18 mouse cellular contexts compared by ENCODE assay signal in the genomic region with DNA sequence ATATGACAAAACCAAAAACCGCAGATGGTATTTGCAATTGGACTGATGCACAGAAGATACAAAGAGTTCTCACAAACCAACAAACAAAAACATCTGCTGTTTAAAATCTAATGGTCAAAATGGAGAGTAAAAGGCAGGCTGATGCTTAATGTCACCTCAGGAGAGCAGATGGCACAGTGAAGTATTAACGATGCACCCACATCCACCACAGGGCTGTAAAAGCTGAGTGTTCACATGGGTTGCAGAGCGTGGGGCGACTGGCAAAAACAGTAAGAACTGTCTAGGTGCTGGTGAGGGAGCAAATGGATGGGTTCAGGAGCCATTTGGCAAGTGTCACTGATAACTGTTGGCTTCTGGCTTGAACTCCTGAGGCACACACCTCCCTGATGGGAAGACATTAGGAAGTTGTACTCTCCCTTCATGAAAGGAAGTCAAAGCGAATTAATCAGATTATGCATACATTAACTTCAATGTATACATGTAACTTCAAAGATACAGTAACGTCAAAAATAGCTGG. TPM values are rescaled to one million over a fixed set of nuclear protein-coding genes. Genes with fewer than 3 reads are reported as not detected.
DNase-seq lines count a peak whose midpoint lies in the region; ATAC-seq and TF ChIP-seq lines count a peak whose summit lies in the region.
"Had no signal": no experiment of that assay in that cellular context is flagged by ENCODE, and none has a peak within 500 bp of the region (broad histone marks: within the 10 kb centered on the region; RNA-seq: fewer than 3 reads in every experiment).

No protein-coding gene starts in this region.

- peaks cover 20% of the 10 kb centered on the region for H3K36me3 ChIP-seq in forebrain, embryonic 10.5 days (replicated peaks)
- H3K36me3 ChIP-seq in forebrain, embryonic 16.5 days (ENCODE audit: control insufficient read depth, insufficient read depth): no peaks in the 10 kb centered on the region
- H3K36me3 ChIP-seq in neural tube, embryonic 12.5 days: no peaks in the 10 kb centered on the region
- H3K36me3 ChIP-seq in neural tube, embryonic 15.5 days: no peaks in the 10 kb centered on the region

- H3K4me3 ChIP-seq in forebrain, embryonic 10.5 days: 0 out of 2 replicates have a peak overlapping the region, but pooled peaks have one; percentile 92
- H3K4me3 ChIP-seq in forebrain, embryonic 16.5 days (replicated peaks; ENCODE audit: low read length): no peak overlapping the region
- H3K4me3 ChIP-seq in layer of hippocampus, adult 2 months: peak overlapping the region; percentile 83
- no peak overlapping the region for H3K4me3 ChIP-seq in neural tube, embryonic 12.5 days
- no peak overlapping the region for H3K4me3 ChIP-seq in neural tube, embryonic 15.5 days (replicated peaks)
- H3K4me3 ChIP-seq: lung, embryonic 15.5 days had no signal

- no peak for ATAC-seq in forebrain, embryonic 16.5 days
- no peak for ATAC-seq in neural tube, embryonic 12.5 days (ENCODE audit: low FRiP score, low read depth)
- no peak for ATAC-seq in neural tube, embryonic 15.5 days (ENCODE audit: low FRiP score)

- TF ChIP-seq CTCF in layer of hippocampus, adult 2 months (conservative IDR thresholded peaks at IDR 0.05): no peak

- H3K9me3 ChIP-seq in forebrain, embryonic 10.5 days: no peaks in the 10 kb centered on the region
- no peaks in the 10 kb centered on the region for H3K9me3 ChIP-seq in forebrain, embryonic 16.5 days (ENCODE audit: control insufficient read depth, low read length)
- no peaks in the 10 kb centered on the region for H3K9me3 ChIP-seq in neural tube, embryonic 12.5 days
- H3K9me3 ChIP-seq in neural tube, embryonic 15.5 days (replicated peaks): no peaks in the 10 kb centered on the region
- H3K9me3 ChIP-seq: lung, embryonic 15.5 days had no signal

- no peak overlapping the region for H3K27ac ChIP-seq in forebrain, embryonic 10.5 days
- H3K27ac ChIP-seq in forebrain, embryonic 16.5 days (ENCODE audit: low read length): no peak overlapping the region
- peak overlapping the region; percentile 94 for H3K27ac ChIP-seq in layer of hippocampus, adult 2 months
- H3K27ac ChIP-seq in neural tube, embryonic 12.5 days: no peak overlapping the region
- H3K27ac ChIP-seq in neural tube, embryonic 15.5 days (replicated peaks): no peak overlapping the region
- H3K27ac ChIP-seq: lung, embryonic 15.5 days; macrophage had no signal

- H3K4me2 ChIP-seq in forebrain, embryonic 16.5 days (ENCODE audit: low read length): no peak overlapping the region; the same call in 1 of the 2 replicates
- H3K4me2 ChIP-seq in neural tube, embryonic 12.5 days (replicated peaks): peak overlapping the region; percentile 93
- H3K4me2 ChIP-seq in neural tube, embryonic 15.5 days: peak overlapping the region; percentile 88
- H3K4me2 ChIP-seq: midbrain, embryonic 11.5 days had no signal

- 96% methylated on average over 6 of the region's 6 CpGs for WGBS in forebrain, embryonic 10.5 days
- WGBS in forebrain, embryonic 16.5 days: 80% methylated on average over 6 of the region's 6 CpGs
- WGBS in neural tube, embryonic 12.5 days: 79% methylated on average over 6 of the region's 6 CpGs
- 65% methylated on average over 6 of the region's 6 CpGs for WGBS in neural tube, embryonic 15.5 days

- no peak overlapping the region for H3K9ac ChIP-seq in forebrain, embryonic 16.5 days (replicated peaks; ENCODE audit: low read depth, low read length)
- no peak overlapping the region for H3K9ac ChIP-seq in neural tube, embryonic 12.5 days
- no peak overlapping the region for H3K9ac ChIP-seq in neural tube, embryonic 15.5 days (replicated peaks)
- H3K9ac ChIP-seq: lung, embryonic 15.5 days had no signal

- peaks cover 32% of the 10 kb centered on the region for H3K4me1 ChIP-seq in forebrain, embryonic 10.5 days
- peaks cover 33% of the 10 kb centered on the region for H3K4me1 ChIP-seq in forebrain, embryonic 16.5 days (replicated peaks; ENCODE audit: control insufficient read depth, insufficient read depth, low read length)
- peaks cover 18% of the 10 kb centered on the region for H3K4me1 ChIP-seq in neural tube, embryonic 12.5 days
- peaks cover 37% of the 10 kb centered on the region for H3K4me1 ChIP-seq in neural tube, embryonic 15.5 days

- no peak for DNase-seq in forebrain, embryonic 10.5 days (ENCODE audit: extremely low spot score, low spot score)
- no peak for DNase-seq in layer of hippocampus, adult 2 months (ENCODE audit: low spot score in 2 of 2)
- no peak for DNase-seq in layer of hippocampus, postnatal 10 days (ENCODE audit: low spot score in 2 of 2)
- DNase-seq in neural tube, embryonic 10.5 days (ENCODE audit: extremely low spot score, low spot score): no peak
- no peak for DNase-seq in retina, postnatal 1 day
- DNase-seq: adrenal gland, postnatal 10 days; cerebellum, adult 8-10 months; gastrocnemius, postnatal 25 days; kidney, adult 2 months; kidney, postnatal 14 days; right cerebral cortex, postnatal 4 days; thymus, postnatal 14 days had no signal

- no peaks in the 10 kb centered on the region for H3K27me3 ChIP-seq in forebrain, embryonic 10.5 days (ENCODE audit: poor library complexity, severe bottlenecking)
- H3K27me3 ChIP-seq in forebrain, embryonic 16.5 days (replicated peaks; ENCODE audit: control insufficient read depth, insufficient read depth, low read length): no peaks in the 10 kb centered on the region
- no peaks in the 10 kb centered on the region for H3K27me3 ChIP-seq in neural tube, embryonic 12.5 days (replicated peaks)
- H3K27me3 ChIP-seq in neural tube, embryonic 15.5 days (replicated peaks): no peaks in the 10 kb centered on the region
- H3K27me3 ChIP-seq: lung, embryonic 15.5 days had no signal

RNA-seq across cellular contexts. Expression of gene Nsmce3, which starts 3.2 kb away (rescaled TPM):
- polyA plus RNA-seq in forebrain, embryonic 10.5 days (2016; fragmentation: Nextera tagmentation; extraction: Ambion mirVana): 10.5 TPM in 2 replicates
- 9.5 and 9.9 TPM in 2 replicates for polyA plus RNA-seq in forebrain, embryonic 16.5 days (2015; fragmentation: Nextera tagmentation; extraction: Ambion mirVana)
- 10 to 100 TPM; 16.8 to 19.0 TPM for total RNA-seq in layer of hippocampus, adult 2 months (2021)
- 10 to 100 TPM; 19.0 to 19.6 TPM for total RNA-seq in layer of hippocampus, postnatal 10 days (2021)
- 9.9 and 10.3 TPM in 2 replicates for polyA plus RNA-seq in neural tube, embryonic 12.5 days (2016; fragmentation: Nextera tagmentation; extraction: Ambion mirVana)
- 10.0 and 10.9 TPM in 2 replicates for polyA plus RNA-seq in neural tube, embryonic 15.5 days (2015; fragmentation: Nextera tagmentation; extraction: Ambion mirVana)

Comparison
In these comparisons a context has a peak if more than half of its experiments do, and no peak if none do; other contexts are left out.
1. H3K4me3 ChIP-seq: peak in forebrain, embryonic 10.5 days (single experiment) and layer of hippocampus, adult 2 months (single experiment); none in forebrain, embryonic 16.5 days (single experiment), neural tube, embryonic 12.5 days (single experiment) and neural tube, embryonic 15.5 days (single experiment).